Mouse (Mus musculus): ENCODE measurements at regions not wholly inside any gene's neighbourhood (a gene's known extent, or its start where the extent isn't known, plus 50 kb on each side); places are given as distances from the start of the nearest gene placed in this dataset.
A peak's percentile ranks its signal among the peaks of the same experiment; 100 is the strongest.

DNA sequence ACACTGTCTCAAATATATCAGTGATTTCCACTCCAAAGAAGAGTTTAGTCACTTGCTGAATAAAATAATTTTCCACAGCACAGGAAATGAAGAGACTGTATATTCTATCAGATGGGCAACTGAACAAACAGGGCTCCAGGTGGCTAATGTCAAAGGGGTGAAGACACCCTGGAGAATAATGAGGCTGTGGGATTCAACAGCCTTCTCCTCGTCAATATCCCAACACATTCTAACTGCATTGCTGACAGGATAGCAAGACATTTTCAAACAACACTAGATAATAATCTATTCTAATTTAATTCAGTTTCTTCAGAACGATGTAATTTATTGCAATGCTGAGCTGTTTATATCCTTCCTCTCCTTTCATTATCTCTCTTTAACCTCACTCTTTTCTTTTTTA is 134.4 kb upstream of the Klhl13 start:
- DNase-seq (ENCODE audit: low spot score in 2 of 2): no peak

GRCm38 (mm10) chrX:23495199-23495598 is 130.3 kb upstream of the Klhl13 start:
- no peak for DNase-seq (ENCODE audit: low spot score in 2 of 2)

DNA sequence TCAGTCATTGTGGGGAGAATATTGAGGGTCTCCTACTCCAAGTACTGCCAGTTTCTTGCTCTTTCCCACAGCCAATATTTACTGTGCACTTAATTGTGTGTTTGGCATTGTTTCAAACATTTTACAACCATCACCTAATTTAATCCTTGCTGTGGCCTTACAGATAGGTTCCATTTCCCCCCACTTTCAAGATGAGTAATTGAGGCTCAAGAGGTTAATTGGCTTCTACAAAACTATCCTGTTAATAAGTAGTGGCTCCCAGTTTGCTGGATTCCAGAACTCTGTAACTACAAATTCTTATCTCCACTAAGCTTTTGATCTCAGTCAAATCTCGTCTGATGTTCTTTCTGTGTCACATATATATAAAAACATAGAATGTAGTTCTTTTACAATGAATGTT is 112.0 kb upstream of the Klhl13 start:
- DNase-seq (ENCODE audit: low spot score in 2 of 2): no peak

DNA sequence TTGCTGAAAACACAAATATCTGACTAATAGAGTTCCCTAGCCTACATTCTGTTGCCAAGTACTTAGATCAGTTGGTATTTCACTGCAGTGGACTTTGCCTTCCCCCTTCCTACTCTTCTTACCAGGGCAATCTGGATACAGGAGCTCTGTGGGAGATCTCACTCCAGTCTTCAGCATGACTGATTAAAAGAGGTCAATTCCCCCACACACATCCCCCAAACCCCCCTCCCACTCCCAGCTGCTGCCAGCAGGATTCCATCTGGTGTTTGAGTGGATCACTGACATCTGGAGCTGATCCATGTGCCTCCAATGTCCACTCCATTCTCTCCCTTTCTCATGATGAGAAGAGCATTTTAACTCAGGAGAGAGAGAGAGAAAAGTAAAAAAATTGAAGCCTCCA is 101.1 kb upstream of the Klhl13 start:
- DNase-seq (ENCODE audit: low spot score in 2 of 2): no peak

GRCm38 (mm10) chrX:23453616-23454015 is 88.7 kb upstream of the Klhl13 start:
- DNase-seq (ENCODE audit: low spot score in 2 of 2): peak; percentile 8 to 39

DNA sequence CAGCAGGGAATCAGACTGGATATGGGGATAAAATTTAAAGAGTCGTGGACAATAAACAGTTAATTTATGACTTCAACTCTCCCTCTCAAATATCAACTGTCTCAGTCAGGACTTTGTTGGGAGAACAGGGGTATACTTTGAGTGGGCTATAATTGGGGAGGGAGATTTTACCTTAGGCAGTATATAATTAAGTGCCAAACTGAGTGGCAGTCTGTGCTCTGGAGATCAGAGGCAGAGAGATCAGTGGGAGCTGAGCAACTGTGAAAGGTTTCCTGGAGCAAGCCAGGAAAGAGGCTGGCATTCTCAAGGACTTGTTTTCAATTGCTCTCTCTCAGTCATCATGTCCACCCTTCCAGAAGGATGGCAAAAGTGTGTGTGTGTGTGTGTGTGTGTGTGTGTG is 57.9 kb upstream of the Klhl13 start:
- no peak for DNase-seq (ENCODE audit: low spot score in 2 of 2)

GRCm38 (mm10) chrX:23417525-23417924 is 52.6 kb upstream of the Klhl13 start:
- DNase-seq (ENCODE audit: low spot score in 2 of 2): no peak
